Mouse (Mus musculus): ENCODE results near the gene Srcin1.

DNA sequence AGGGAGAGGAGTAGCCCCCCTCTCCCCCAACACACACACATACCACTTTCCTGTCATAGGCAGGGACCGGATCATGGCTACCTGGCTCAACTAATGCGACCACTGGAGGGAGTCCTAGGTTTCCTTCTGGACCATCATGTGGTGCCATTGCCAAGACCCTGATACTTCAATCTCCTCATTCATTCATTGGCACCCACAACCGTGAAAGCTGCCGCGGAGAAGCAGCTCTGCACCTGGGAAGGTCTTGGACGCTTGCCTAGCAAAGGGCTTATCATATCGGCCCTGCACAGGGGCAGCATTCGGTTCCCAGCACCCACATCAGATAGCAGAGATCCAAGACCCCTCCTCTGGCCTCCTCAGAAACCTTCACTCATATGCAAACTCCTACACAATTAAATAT, 69.7 kb downstream of the Srcin1 start:
- no peak for TF ChIP-seq GATA1 (IDR thresholded peaks at IDR 0.05; ENCODE audit: borderline replicate concordance, low read length)
- no peak for TF ChIP-seq FLI1 (IDR thresholded peaks at IDR 0.05; ENCODE audit: low read length)
